15 mouse cellular contexts compared by ENCODE assay signal in the genomic region with DNA sequence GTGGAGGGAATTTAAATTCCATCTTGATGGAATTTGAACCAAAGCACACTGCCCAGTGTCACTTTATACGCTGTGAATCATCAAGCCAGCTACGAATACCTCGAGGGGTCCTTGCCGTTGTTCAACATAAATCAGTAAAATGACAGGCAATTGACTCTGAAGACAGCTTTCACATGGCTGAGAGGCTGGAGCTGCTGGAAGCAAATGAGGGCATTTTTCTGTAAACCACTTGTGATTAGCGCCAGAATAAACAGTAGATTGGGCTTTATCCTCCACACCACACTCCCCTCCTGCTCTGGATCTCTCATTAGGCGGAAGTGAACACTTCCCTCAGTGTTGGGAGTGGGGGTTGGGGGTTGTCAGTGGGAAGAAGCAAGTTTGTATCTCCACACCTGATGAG. TPM values are rescaled to one million over a fixed set of nuclear protein-coding genes. Genes with fewer than 3 reads are reported as not detected.
DNase-seq lines count a peak whose midpoint lies in the region; ATAC-seq lines count a peak whose summit lies in the region.
"Had no signal": no experiment of that assay in that cellular context is flagged by ENCODE, and none has a peak within 500 bp of the region (broad histone marks: within the 10 kb centered on the region; RNA-seq: fewer than 3 reads in every experiment).

No protein-coding gene starts in this region.

- H3K36me3 ChIP-seq in heart, embryonic 12.5 days = no peaks in the 10 kb centered on the region
- H3K36me3 ChIP-seq in lung, embryonic 16.5 days (ENCODE audit: control insufficient read depth, insufficient read depth, low read length) = no peaks in the 10 kb centered on the region
- H3K36me3 ChIP-seq in embryonic facial prominence, embryonic 14.5 days (ENCODE audit: control insufficient read depth, insufficient read depth, low read length) = no peaks in the 10 kb centered on the region
- no peaks in the 10 kb centered on the region for H3K36me3 ChIP-seq in midbrain, embryonic 14.5 days (ENCODE audit: control insufficient read depth, insufficient read depth, low read length)
- H3K36me3 ChIP-seq: embryonic facial prominence, embryonic 12.5 days; limb, embryonic 13.5 days had no signal

- peak overlapping the region; percentile 55; the same call in 1 of the 2 replicates for H3K27ac ChIP-seq in heart, embryonic 12.5 days (ENCODE audit: poor library complexity, severe bottlenecking)
- peak overlapping the region; percentile 12; the same call in 1 of the 2 replicates for H3K27ac ChIP-seq in lung, embryonic 16.5 days (ENCODE audit: low read length)
- no peak overlapping the region for H3K27ac ChIP-seq in embryonic facial prominence, embryonic 14.5 days (replicated peaks; ENCODE audit: low read depth, low read length)
- peak overlapping the region; percentile 60 for H3K27ac ChIP-seq in midbrain, embryonic 14.5 days (replicated peaks; ENCODE audit: low read depth, low read length)
- H3K27ac ChIP-seq: layer of hippocampus, adult 2 months; limb, embryonic 13.5 days; macrophage had no signal

- no peak overlapping the region for H3K4me3 ChIP-seq in heart, embryonic 12.5 days
- H3K4me3 ChIP-seq in lung, embryonic 16.5 days (ENCODE audit: low read length) = no peak overlapping the region
- no peak overlapping the region for H3K4me3 ChIP-seq in embryonic facial prominence, embryonic 14.5 days (ENCODE audit: low read depth, low read length)
- H3K4me3 ChIP-seq in midbrain, embryonic 14.5 days (replicated peaks; ENCODE audit: low read depth, low read length) = no peak overlapping the region
- H3K4me3 ChIP-seq: embryonic facial prominence, embryonic 12.5 days; layer of hippocampus, adult 2 months; limb, embryonic 13.5 days had no signal

- DNase-seq in heart, adult 8-10 months (ENCODE audit: low spot score) = no peak
- DNase-seq in lung, postnatal 36 days = no peak
- peak; percentile 56 for DNase-seq in embryonic facial prominence, embryonic 14.5 days (ENCODE audit: low spot score)
- no peak for DNase-seq in midbrain, embryonic 14.5 days
- DNase-seq in embryo, embryonic 10.5 days (ENCODE audit: low spot score) = no peak
- no peak for DNase-seq in spleen, adult 18-20 months
- DNase-seq: thymus, postnatal 36 days had no signal

- H3K4me1 ChIP-seq in heart, embryonic 12.5 days (replicated peaks) = peaks cover 77% of the 10 kb centered on the region
- peaks cover 20% of the 10 kb centered on the region for H3K4me1 ChIP-seq in lung, embryonic 16.5 days (replicated peaks; ENCODE audit: control insufficient read depth, insufficient read depth, low read length)
- peaks cover 52% of the 10 kb centered on the region for H3K4me1 ChIP-seq in embryonic facial prominence, embryonic 14.5 days (ENCODE audit: control insufficient read depth, insufficient read depth, low read length)
- peaks cover 53% of the 10 kb centered on the region for H3K4me1 ChIP-seq in midbrain, embryonic 14.5 days (ENCODE audit: control insufficient read depth, insufficient read depth, low read length)

- ATAC-seq in heart, embryonic 12.5 days (ENCODE audit: insufficient number of reproducible peaks, low FRiP score) = 0 out of 2 replicates have a peak, but pooled peaks have one; percentile 19
- ATAC-seq in lung, embryonic 16.5 days (ENCODE audit: low read depth) = no peak
- ATAC-seq in embryonic facial prominence, embryonic 14.5 days (ENCODE audit: low read depth) = no peak
- ATAC-seq in midbrain, embryonic 14.5 days (ENCODE audit: low FRiP score, low TSS enrichment) = no peak
- ATAC-seq: activated CD4-positive, CD25-positive, alpha-beta regulatory T cell, adult 4 months had no signal

- H3K9ac ChIP-seq in heart, embryonic 12.5 days = no peak overlapping the region
- no peak overlapping the region for H3K9ac ChIP-seq in lung, embryonic 16.5 days (ENCODE audit: low read length)
- no peak overlapping the region for H3K9ac ChIP-seq in embryonic facial prominence, embryonic 14.5 days (ENCODE audit: low read depth, low read length)
- no peak overlapping the region for H3K9ac ChIP-seq in midbrain, embryonic 14.5 days (replicated peaks; ENCODE audit: low read length)
- H3K9ac ChIP-seq: embryonic facial prominence, embryonic 12.5 days; limb, embryonic 13.5 days had no signal

- 18% methylated on average over 6 of the region's 6 CpGs for WGBS in heart, embryonic 12.5 days
- 10% methylated on average over 6 of the region's 6 CpGs for WGBS in lung, embryonic 16.5 days
- WGBS in embryonic facial prominence, embryonic 14.5 days = 7% methylated on average over 6 of the region's 6 CpGs
- 28% methylated on average over 6 of the region's 6 CpGs for WGBS in midbrain, embryonic 14.5 days

- H3K4me2 ChIP-seq in heart, embryonic 12.5 days = peak overlapping the region; percentile 23
- H3K4me2 ChIP-seq in lung, embryonic 16.5 days (ENCODE audit: low read depth, low read length) = no peak overlapping the region
- H3K4me2 ChIP-seq in embryonic facial prominence, embryonic 14.5 days (ENCODE audit: low read depth, low read length) = no peak overlapping the region
- H3K4me2 ChIP-seq in midbrain, embryonic 14.5 days (ENCODE audit: low read length) = no peak overlapping the region
- H3K4me2 ChIP-seq: embryonic facial prominence, embryonic 12.5 days; limb, embryonic 13.5 days had no signal

- H3K27me3 ChIP-seq in heart, embryonic 12.5 days (replicated peaks) = no peaks in the 10 kb centered on the region
- no peaks in the 10 kb centered on the region for H3K27me3 ChIP-seq in lung, embryonic 16.5 days (ENCODE audit: control insufficient read depth, insufficient read depth, low read depth, low read length)
- H3K27me3 ChIP-seq in embryonic facial prominence, embryonic 14.5 days (replicated peaks; ENCODE audit: control insufficient read depth, insufficient read depth, low read length) = no peaks in the 10 kb centered on the region
- no peaks in the 10 kb centered on the region for H3K27me3 ChIP-seq in midbrain, embryonic 14.5 days (ENCODE audit: control insufficient read depth, insufficient read depth, low read length)
- H3K27me3 ChIP-seq: embryonic facial prominence, embryonic 12.5 days; limb, embryonic 13.5 days had no signal

- H3K9me3 ChIP-seq in heart, embryonic 12.5 days (replicated peaks) = no peaks in the 10 kb centered on the region
- no peaks in the 10 kb centered on the region for H3K9me3 ChIP-seq in lung, embryonic 16.5 days (ENCODE audit: control insufficient read depth, low read length)
- H3K9me3 ChIP-seq in embryonic facial prominence, embryonic 14.5 days (ENCODE audit: control insufficient read depth, low read length) = no peaks in the 10 kb centered on the region
- H3K9me3 ChIP-seq in midbrain, embryonic 14.5 days (ENCODE audit: control insufficient read depth, low read length) = no peaks in the 10 kb centered on the region
- H3K9me3 ChIP-seq: embryonic facial prominence, embryonic 12.5 days; limb, embryonic 13.5 days had no signal

RNA-seq across cellular contexts. Expression of a gene that starts 34.3 kb away (rescaled TPM):
- 1.2 and 1.4 TPM in 2 replicates for polyA plus RNA-seq in heart, embryonic 12.5 days (2016; fragmentation: Nextera tagmentation; extraction: Ambion mirVana)
- 10 to 100 TPM in 3 of 4 experiments, 1 to 10 TPM in 1; 9.4 to 13.9 (median 11.5) TPM for total RNA-seq in heart, adult 8-10 months (2022)
- polyA plus RNA-seq in lung, embryonic 16.5 days (2015; fragmentation: Nextera tagmentation; extraction: Ambion mirVana) = 1.2 and 1.6 TPM in 2 replicates
- 3.1 and 3.3 TPM in 2 replicates for polyA plus RNA-seq in embryonic facial prominence, embryonic 14.5 days (2014; fragmentation: Nextera tagmentation; extraction: Ambion mirVana)
- polyA plus RNA-seq in midbrain, embryonic 14.5 days (2014; fragmentation: Nextera tagmentation; extraction: Ambion mirVana) = 5.9 TPM in 2 replicates
- total RNA-seq: granulocyte monocyte progenitor cell, adult 5-6 weeks had no signal
- polyA plus RNA-seq: macrophage had no signal
